Mouse (Mus musculus) CD4-positive, CD25-positive, alpha-beta regulatory T cell, adult 2 months (primary cell): ENCODE results near the gene Il18rap.
A peak's percentile ranks its signal among the peaks of the same experiment; 100 is the strongest.

Experiments used
- DNase-seq: peaks from one replicate; pipeline ENCODE4 v3.0.0-alpha.2; 2012; ENCODE audit warnings: low read depth, low spot score

Il18rap gene

DNA sequence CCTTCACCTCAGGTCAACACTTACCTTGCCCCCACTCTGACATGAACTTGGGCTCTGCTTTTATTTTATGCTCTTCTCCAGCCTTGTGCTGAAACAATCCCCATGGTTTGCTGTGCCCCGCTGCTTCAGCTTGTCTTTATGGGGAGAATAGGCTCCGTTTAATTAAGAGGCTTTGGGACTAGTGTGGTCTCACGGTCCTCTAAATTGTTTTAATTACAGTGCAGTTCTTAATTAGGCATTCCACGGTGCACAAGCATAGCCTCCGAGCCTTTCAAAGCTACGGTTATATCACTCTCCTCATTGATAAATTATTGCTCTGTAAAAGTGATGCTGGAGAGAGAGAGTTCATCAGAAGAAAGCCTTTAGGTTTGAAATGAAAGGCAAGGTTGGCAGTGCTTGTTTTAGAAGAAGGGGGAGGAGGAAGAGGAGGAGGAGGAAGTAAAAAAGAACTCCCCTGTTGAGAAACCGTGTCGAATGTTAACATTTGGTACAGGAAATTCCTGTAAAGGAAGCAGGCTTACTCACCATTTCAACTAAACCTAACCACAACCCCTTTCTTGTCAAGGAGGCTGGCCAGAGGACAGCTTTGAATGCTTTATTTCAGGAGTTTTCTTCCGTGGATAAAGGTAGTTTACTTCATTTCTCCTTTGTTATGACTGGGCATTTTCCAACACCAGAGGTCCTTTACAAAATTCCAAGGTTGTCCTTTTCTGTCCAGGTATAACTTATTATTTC lies at the start of gene Il18rap:
Il18rap (plus strand) TSS at position 512 of the 735 bp plus-strand sequence.
- DNase-seq: peak; percentile 49

GRCm38 (mm10) chr1:40465477-40466430 lies 49.4 kb upstream of the Il18rap start, which contains the start of gene Il18r1:
Il18r1 (plus strand) TSS chr1:40465552.
- DNase-seq: peak; percentile 86

GRCm38 (mm10) chr1:40467306-40467705 lies 47.9 kb upstream of the Il18rap start:
- DNase-seq: no peak

DNA sequence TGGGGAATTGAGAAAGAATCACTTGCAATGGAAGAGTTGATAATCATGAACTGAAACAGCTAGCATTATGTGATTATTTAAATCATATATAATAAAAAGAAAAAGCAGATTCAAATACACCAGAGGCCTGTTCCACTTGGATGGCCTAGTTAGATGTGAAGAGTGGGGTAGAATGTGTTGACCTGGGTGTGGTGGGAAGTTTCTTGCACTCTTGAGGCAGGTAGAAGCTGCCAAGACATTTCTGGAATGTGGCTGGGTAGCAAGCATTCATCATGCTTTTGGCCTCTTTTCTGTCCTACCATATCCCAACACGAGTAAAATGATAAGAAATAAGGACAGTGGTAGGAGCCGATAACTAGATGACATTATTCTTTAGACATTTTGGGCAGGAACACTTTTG lies 46.4 kb upstream of the Il18rap start:
- DNase-seq: no peak

GRCm38 (mm10) chr1:40469900-40470299 lies 45.3 kb upstream of the Il18rap start:
- peak; percentile 64 for DNase-seq

DNA sequence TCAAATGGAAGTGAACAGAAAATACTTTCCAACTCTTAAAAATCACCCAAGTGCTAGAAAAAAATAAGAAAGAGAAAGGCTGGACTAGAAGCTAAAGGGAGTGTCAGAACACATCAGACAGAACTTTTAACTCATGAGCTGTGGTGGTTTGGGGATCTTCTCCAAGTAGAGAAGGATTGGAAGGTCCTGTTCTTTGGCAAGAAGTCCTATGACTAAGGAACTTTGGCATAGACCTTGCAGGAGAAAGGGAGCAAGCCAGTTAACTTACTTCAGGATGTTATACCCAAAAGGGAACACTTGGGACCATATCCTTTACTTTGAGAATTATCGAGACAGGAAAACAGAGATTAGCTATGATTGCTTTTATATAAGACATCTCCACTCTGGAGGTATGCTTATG lies 42.8 kb upstream of the Il18rap start:
- no peak for DNase-seq

- DNase-seq: peak; percentile 68
These were observed 41.5 kb upstream of the Il18rap start for GRCm38 (mm10) chr1:40473640-40474039.

- peak; percentile 49 for DNase-seq
These were observed 40.8 kb upstream of the Il18rap start for GRCm38 (mm10) chr1:40474336-40474735.

DNA sequence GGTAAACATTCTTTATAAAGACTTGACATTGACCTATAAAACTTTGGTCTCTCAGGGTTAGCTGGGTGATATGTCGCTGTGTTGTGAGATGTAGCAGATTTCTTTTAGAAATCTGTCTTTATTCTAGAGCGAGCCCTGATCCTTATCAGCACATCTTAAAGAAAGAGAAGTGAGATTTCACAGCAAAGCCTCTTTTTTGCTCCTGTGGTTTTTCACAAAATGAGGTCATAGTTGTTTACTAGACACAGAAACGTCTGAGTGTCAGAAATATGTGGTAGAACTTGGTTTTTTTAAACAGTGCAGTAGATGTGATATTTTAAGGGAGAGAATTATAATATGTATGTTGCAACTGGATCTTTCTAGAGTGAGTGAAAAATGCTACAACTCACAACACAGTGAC lies 39.5 kb upstream of the Il18rap start:
- DNase-seq: peak; percentile 81

DNA sequence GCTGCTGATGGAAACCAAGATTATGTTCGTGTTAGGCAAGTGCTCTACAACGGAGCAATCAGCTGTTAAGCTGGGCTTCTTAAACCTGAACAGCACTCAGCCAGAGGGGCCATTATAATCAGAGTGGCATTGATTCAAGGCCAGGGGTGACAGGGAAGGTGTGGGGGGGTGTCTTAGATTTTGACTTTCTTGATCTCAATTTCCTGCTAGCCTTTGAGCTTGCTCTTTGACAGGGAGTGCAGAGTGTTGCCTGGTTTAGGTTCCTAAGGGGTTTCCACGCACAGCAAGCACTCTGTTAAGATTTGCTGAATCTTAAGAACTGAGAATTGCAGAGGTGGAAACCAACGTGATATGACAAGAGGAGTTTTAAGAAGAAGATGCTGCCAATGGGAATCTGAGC lies 38.4 kb upstream of the Il18rap start:
- DNase-seq: peak; percentile 48

DNA sequence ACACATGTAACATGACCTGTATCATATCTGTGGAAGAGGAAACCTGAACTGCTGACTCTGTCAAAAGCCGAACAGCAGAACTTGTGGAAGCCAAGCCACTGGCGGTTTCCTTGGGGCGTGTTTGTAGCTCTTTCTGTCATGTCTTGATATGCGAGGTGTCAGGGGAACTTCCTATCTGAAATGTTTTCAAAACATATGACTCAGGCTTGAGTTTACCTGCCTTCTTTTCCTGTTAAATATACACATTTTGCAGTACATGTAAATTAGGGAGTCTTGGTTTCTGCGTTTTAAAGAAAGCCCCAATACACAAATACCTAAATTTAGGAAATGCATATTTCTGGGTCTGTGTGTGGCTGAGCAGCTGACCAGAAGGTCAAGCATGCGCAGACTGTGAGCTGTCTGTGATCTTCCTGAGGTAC lies 35.6 kb upstream of the Il18rap start:
- DNase-seq: peak; percentile 83

DNA sequence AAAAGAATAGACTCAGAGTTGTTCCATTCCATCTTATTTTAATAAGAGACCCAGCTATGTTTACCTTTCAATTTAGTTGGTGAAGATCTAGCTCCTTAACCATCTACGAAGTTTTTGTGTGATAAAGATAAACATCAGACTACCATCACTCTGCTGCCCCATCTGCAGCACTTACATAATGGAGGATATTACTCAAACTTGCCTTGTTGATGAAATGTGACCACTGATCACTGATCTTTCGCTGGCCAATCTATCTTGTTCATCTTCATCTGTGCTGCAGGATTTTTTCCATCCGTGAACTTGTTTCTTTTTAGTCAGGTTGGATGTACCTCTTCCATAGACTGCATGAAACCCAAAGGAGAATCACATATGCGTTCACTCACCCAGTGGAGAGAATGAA lies 20.6 kb upstream of the Il18rap start:
- no peak for DNase-seq

GRCm38 (mm10) chr1:40499708-40500107 lies 15.5 kb upstream of the Il18rap start:
- no peak for DNase-seq

- no peak for DNase-seq
These were observed 14.0 kb upstream of the Il18rap start for GRCm38 (mm10) chr1:40501126-40501525.

- DNase-seq: no peak
These were observed 13.4 kb upstream of the Il18rap start for GRCm38 (mm10) chr1:40501546-40502398.

- DNase-seq: no peak
These were observed 10.6 kb upstream of the Il18rap start for GRCm38 (mm10) chr1:40504548-40504947.

- DNase-seq: peak; percentile 21
These were observed 1.2 kb downstream of the Il18rap start for GRCm38 (mm10) chr1:40516364-40516763.

- no peak for DNase-seq
These were observed 7.8 kb downstream of the Il18rap start for GRCm38 (mm10) chr1:40522918-40523317.

DNA sequence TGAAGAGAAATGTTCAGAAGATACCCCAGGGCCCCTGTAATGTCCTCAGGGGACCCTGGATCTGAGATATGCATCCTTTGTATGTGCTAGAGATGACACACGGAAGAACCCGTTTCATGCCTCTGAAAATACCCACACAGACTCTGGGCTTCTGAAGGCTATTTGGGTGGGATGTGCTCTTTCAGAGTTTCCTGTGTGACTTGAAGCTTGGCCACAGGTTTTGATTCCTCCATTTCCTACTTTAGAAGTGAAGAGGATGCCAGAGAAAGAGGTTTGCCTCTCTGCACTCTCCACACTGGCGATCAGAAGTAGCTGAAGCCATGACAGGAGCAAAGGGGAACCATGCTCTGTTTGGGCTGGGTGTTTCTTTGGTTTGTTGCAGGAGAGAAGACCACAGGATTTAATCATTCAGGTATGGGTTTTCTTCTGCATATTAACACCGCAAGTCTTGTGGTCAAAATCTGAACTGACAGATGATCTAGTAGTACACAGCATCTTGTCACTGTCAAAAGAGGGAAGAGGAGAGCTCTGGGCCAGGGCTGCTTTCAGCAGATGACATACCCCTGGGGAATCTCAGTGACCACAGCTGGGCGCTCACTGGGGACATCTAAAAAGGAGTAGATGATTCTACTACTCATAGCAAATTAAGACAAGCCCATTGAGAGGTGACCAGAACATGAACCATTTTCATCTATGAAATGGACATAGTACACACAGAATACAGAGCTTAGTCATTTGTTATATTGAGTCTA lies 9.0 kb downstream of the Il18rap start:
- DNase-seq: no peak

GRCm38 (mm10) chr1:40529287-40529686 lies 14.1 kb downstream of the Il18rap start:
- DNase-seq: peak; percentile 16

DNA sequence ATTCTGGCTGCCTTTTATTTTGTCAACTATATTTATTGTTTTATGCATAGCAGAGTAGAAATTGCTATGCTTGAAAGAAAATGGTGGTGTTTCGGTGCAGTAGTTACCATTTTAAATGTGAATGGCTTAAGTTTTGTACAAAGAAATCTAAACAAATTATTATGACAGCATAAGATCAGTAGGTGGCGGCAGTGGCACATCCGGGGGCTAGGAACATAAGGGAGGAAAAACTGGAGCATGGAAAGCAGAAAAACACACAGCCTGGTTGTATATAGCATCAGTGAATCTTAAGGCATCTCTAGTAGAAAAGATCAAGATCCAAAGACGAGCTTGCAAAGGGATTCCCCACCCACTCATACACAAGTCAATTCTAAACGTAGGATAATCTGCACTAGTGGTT lies 22.4 kb downstream of the Il18rap start:
- no peak for DNase-seq
